Mouse (Mus musculus) E14TG2a.4 (cell line): ENCODE results near the gene Cep170b.

ENCODE experiments used
- CTCF ChIP-seq: conservative IDR thresholded peaks from 2 replicates; pipeline ENCODE4 v1.5.1; 2014; ENCODE audit warnings: low read length
- NANOG ChIP-seq: IDR thresholded peaks from 2 replicates; pipeline ENCODE4 v1.6.1; 2014; ENCODE audit warnings: borderline replicate concordance, low read length, mixed read lengths
- POU5F1 ChIP-seq: IDR thresholded peaks from 2 replicates; pipeline ENCODE4 v1.6.1; 2014; ENCODE audit warnings: low read length, borderline replicate concordance

DNA sequence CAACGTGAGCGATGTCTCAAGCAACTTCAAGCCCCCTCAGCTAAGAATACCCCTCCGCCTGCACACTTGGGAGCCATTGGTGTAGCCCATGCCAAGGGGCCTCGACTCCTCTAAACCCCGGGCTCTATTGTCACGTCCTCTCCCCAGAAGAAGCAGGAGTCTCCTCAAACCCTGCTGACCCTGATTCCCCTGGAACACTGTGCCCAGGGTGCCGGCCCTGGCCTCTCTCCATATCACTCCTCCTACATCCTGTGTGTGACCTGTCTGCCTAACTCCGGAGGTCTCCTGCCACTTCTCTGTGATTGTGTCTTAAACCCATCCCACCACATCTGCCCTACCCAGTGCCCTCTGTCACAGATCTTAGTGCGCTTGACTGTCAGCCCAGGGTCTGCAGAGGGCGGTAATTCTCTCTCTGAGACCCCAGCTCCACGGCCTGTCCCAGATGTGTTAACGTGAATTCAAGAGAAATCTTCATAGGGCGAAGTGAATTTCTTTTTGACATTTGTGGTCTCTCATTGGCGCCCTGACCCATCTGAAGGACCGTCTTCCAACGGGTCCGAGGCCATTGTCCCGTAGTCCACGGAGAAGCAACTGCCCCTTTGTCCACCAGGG, 42.2 kb upstream of the Cep170b start:
- no peak for TF ChIP-seq CTCF
- TF ChIP-seq POU5F1, result no peak
- TF ChIP-seq NANOG, result no peak
